Mouse (Mus musculus): ENCODE results near the gene Cbx6. TPM values are rescaled to one million over a fixed set of nuclear protein-coding genes. Genes with fewer than 3 reads are reported as not detected.

The Cbx6 gene
- 45.3 and 76.5 TPM in 2 replicates for polyA plus RNA-seq (2021; fragmentation: Nextera tagmentation)
- long read RNA-seq, experiment 1, full-length matches to known transcripts = 283 of 351 reads
- long read RNA-seq, experiment 1, partial matches to known transcripts = 7 of 351 reads
- long read RNA-seq, experiment 1, other reads (novel, unspliced or antisense) = 61 of 351 reads
- long read RNA-seq, experiment 2, full-length matches to known transcripts = 33 of 85 reads
- long read RNA-seq, experiment 2, partial matches to known transcripts = 0 of 85 reads
- long read RNA-seq, experiment 2, other reads (novel, unspliced or antisense) = 52 of 85 reads

GRCm38 (mm10) chr15:79834130-79834880 lies at the start of gene Cbx6, which contains the start of gene Npcd:
TSS of gene Cbx6 (minus strand) at chr15:79834688.
TSS of gene Npcd (minus strand) at chr15:79834237.

DNA sequence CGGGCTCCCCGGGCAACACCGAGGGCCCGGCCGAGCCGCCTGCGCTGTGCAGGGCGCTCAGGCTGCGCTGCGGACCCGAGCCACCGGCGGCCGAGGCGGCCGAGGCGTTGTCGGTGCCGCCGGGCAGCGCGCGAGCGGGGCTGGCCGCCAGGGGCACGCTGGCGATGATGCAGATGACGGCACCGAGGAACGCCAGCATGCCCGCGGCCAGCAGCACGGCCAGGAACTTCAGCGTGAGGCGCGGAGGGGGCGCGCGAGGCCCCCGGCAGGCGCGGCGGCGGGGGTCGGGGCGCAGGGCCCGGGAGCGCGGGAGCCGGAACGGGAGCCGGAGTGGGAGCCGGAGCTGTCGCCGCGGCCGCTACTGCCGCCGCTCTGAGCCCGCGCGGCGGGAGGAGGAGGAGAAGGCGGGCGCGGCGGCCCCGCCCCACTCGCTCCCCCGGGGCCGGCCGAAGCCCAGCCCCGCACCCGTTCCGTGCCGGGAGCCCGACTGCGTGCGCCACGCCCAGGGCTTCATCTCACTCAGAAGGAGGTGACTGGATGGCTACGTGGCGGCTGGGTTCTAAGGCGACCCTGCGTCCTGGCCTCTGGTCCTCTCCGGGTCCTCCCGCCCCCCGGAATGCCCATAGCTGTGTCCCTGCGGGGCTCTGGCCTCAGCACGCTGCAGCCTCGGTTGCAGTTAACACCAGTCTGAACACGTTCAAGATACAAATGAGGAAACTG lies 30.0 kb downstream of the Cbx6 start, which contains the start of gene Nptxr:
TSS of gene Nptxr (minus strand) at position 415 of the 720 bp plus-strand sequence.

GRCm38 (mm10) chr15:79777749-79778148 lies 56.7 kb downstream of the Cbx6 start, which contains the start of gene Dnal4:
TSS of gene Dnal4 (minus strand) at chr15:79777849.

Other genes with a start within 250 kb of the Cbx6 start
- gene Dmc1, start 229.6 kb downstream of the Cbx6 start, polyA plus RNA-seq (2021; fragmentation: Nextera tagmentation) = 0.06 TPM in 1 of 2 replicates, not detected in the other
- gene Fam227a, start 175.7 kb downstream of the Cbx6 start, polyA plus RNA-seq (2021; fragmentation: Nextera tagmentation) = 0.44 and 0.55 TPM in 2 replicates
- 75.7 and 77.3 TPM in 2 replicates for gene Cby1, start 175.5 kb downstream of the Cbx6 start, polyA plus RNA-seq (2021; fragmentation: Nextera tagmentation)
- 175 and 186 TPM in 2 replicates for gene Tomm22, start 163.8 kb downstream of the Cbx6 start, polyA plus RNA-seq (2021; fragmentation: Nextera tagmentation)
- gene Josd1, start 146.8 kb downstream of the Cbx6 start, polyA plus RNA-seq (2021; fragmentation: Nextera tagmentation) = 6.9 and 13.9 TPM in 2 replicates
- gene Gtpbp1, start 143.8 kb downstream of the Cbx6 start, polyA plus RNA-seq (2021; fragmentation: Nextera tagmentation) = 10.1 and 14.0 TPM in 2 replicates
- 9.8 and 17.3 TPM in 2 replicates for gene Sun2, start 92.2 kb downstream of the Cbx6 start, polyA plus RNA-seq (2021; fragmentation: Nextera tagmentation)
- gene Dnal4, start 56.8 kb downstream of the Cbx6 start, polyA plus RNA-seq (2021; fragmentation: Nextera tagmentation) = 102 and 105 TPM in 2 replicates
- 49.2 and 208 TPM in 2 replicates for gene Nptxr, start 29.9 kb downstream of the Cbx6 start, polyA plus RNA-seq (2021; fragmentation: Nextera tagmentation)
- 1.3 and 23.2 TPM in 2 replicates for gene Npcd, start 451 bp downstream of the Cbx6 start, polyA plus RNA-seq (2021; fragmentation: Nextera tagmentation)
- 1.9 and 3.0 TPM in 2 replicates for gene Apobec3, start 57.0 kb upstream of the Cbx6 start, polyA plus RNA-seq (2021; fragmentation: Nextera tagmentation)
- gene Cbx7, start 136.4 kb upstream of the Cbx6 start, polyA plus RNA-seq (2021; fragmentation: Nextera tagmentation) = 15.4 and 37.2 TPM in 2 replicates
- gene Pdgfb, start 180.3 kb upstream of the Cbx6 start, polyA plus RNA-seq (2021; fragmentation: Nextera tagmentation) = 7.8 and 11.7 TPM in 2 replicates

Measured in left cerebral cortex, adult 6 months (tissue).